Mouse (Mus musculus): ENCODE data around the gene Bbof1. TPM values are rescaled to one million over a fixed set of nuclear protein-coding genes. Genes with fewer than 3 reads are reported as not detected.
A peak's percentile ranks its signal among the peaks of the same experiment; 100 is the strongest.

Bbof1 gene
- total RNA-seq, 1 experiment, result 1.2 TPM

GRCm38 (mm10) chr12:84448181-84448580, 39.3 kb downstream of the Bbof1 start:
- H3K27ac ChIP-seq (ENCODE audit: insufficient read depth, low read depth, low read length, poor library complexity, severe bottlenecking), result no peak overlapping the region
- in situ Hi-C loops (cut with MboI; ENCODE audit: low sequenced_read_pairs in 2 of 2, unreplicated experiment in 2 of 2), result no loop called here
- H3K4me3 ChIP-seq (ENCODE audit: insufficient read depth in 1 of 2, low read depth in 1 of 2, low read length in 2 of 2, poor library complexity in 1 of 2, severe bottlenecking in 1 of 2), result no peak overlapping the region
- H3K4me1 ChIP-seq (ENCODE audit: control insufficient read depth in 2 of 2, insufficient read depth in 2 of 2, low read length in 2 of 2, poor library complexity in 1 of 2), result 0 out of 4 replicates have a peak, but pooled peaks cover 0 to 2% of the 10 kb centered on the region in 2 experiments
- no peaks in the 10 kb centered on the region for H3K36me3 ChIP-seq (ENCODE audit: control insufficient read depth, insufficient read depth, low read length, poor library complexity, severe bottlenecking)
- H3K9me3 ChIP-seq (ENCODE audit: control insufficient read depth, insufficient read depth, low read depth, low read length), result no peaks in the 10 kb centered on the region
- DNase-seq (ENCODE audit: low read depth, low spot score), result no peak
- TF ChIP-seq ZNF384 (IDR thresholded peaks at IDR 0.05; ENCODE audit: low read depth, low read length) (no peak), CHD2 (IDR thresholded peaks at IDR 0.05; ENCODE audit: low read depth, low read length) (no peak), ZC3H11A (IDR thresholded peaks at IDR 0.05; ENCODE audit: borderline replicate concordance, low read depth, low read length) (no peak), MAFK (IDR thresholded peaks at IDR 0.05; ENCODE audit: insufficient read depth, low read depth, low read length) (no peak), HCFC1 (IDR thresholded peaks at IDR 0.05; ENCODE audit: borderline replicate concordance, insufficient read depth, low read length) (no peak)
- H3K9ac ChIP-seq (ENCODE audit: insufficient read depth, low read depth, low read length, poor library complexity, severe bottlenecking), result no peak overlapping the region

- TF ChIP-seq ZNF384 (IDR thresholded peaks at IDR 0.05; ENCODE audit: low read depth, low read length), result no peak
- TF ChIP-seq ZC3H11A (IDR thresholded peaks at IDR 0.05; ENCODE audit: borderline replicate concordance, low read depth, low read length), result no peak
- TF ChIP-seq HCFC1 (IDR thresholded peaks at IDR 0.05; ENCODE audit: borderline replicate concordance, insufficient read depth, low read length), result no peak
- TF ChIP-seq CHD2 (IDR thresholded peaks at IDR 0.05; ENCODE audit: low read depth, low read length), result no peak
- no peak for TF ChIP-seq MAFK (IDR thresholded peaks at IDR 0.05; ENCODE audit: insufficient read depth, low read depth, low read length)
- H3K4me3 ChIP-seq (ENCODE audit: insufficient read depth in 1 of 2, low read depth in 1 of 2, low read length in 2 of 2, poor library complexity in 1 of 2, severe bottlenecking in 1 of 2), result peak overlapping the region in 1 of 2 experiments; percentile 96; a peak in 2 of 4 replicates
- 0 out of 4 replicates have a peak, but pooled peaks cover 0 to 2% of the 10 kb centered on the region in 2 experiments for H3K4me1 ChIP-seq (ENCODE audit: control insufficient read depth in 2 of 2, insufficient read depth in 2 of 2, low read length in 2 of 2, poor library complexity in 1 of 2)
- no peaks in the 10 kb centered on the region for H3K36me3 ChIP-seq (ENCODE audit: control insufficient read depth, insufficient read depth, low read length, poor library complexity, severe bottlenecking)
- in situ Hi-C loops (cut with MboI; ENCODE audit: low sequenced_read_pairs in 2 of 2, unreplicated experiment in 2 of 2), result no loop called here
- DNase-seq (ENCODE audit: low read depth, low spot score), result no peak
- H3K9me3 ChIP-seq (ENCODE audit: control insufficient read depth, insufficient read depth, low read depth, low read length), result no peaks in the 10 kb centered on the region
- H3K9ac ChIP-seq (ENCODE audit: insufficient read depth, low read depth, low read length, poor library complexity, severe bottlenecking), result no peak overlapping the region
- no peak overlapping the region for H3K27ac ChIP-seq (ENCODE audit: insufficient read depth, low read depth, low read length, poor library complexity, severe bottlenecking)
Measured at GRCm38 (mm10) chr12:84449887-84450286, 41.0 kb downstream of the Bbof1 start.

DNA sequence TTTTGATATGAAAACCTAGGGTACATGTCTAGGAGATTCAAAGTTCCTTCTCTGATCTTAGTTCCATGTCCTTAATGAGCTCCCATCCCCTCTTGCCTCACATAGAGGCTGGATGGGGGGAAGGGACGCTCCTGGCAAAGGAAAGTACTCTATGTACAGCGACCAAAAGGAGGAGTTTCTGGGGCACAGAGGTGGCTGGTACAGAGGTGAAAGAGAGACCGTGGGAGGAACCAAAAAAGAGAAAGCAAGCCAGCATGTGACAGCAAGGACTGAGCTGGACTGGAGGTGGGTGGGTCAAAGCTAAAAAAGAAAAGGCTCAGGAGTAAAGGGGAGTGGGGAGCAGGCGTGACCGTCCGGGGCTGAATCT, 41.5 kb downstream of the Bbof1 start:
- peak overlapping the region; percentile 68 for H3K9ac ChIP-seq (ENCODE audit: insufficient read depth, low read depth, low read length, poor library complexity, severe bottlenecking)
- no peak for TF ChIP-seq MAFK (IDR thresholded peaks at IDR 0.05; ENCODE audit: insufficient read depth, low read depth, low read length)
- TF ChIP-seq HCFC1 (IDR thresholded peaks at IDR 0.05; ENCODE audit: borderline replicate concordance, insufficient read depth, low read length), result no peak
- TF ChIP-seq ZNF384 (IDR thresholded peaks at IDR 0.05; ENCODE audit: low read depth, low read length), result no peak
- no peak for TF ChIP-seq CHD2 (IDR thresholded peaks at IDR 0.05; ENCODE audit: low read depth, low read length)
- no peak for TF ChIP-seq ZC3H11A (IDR thresholded peaks at IDR 0.05; ENCODE audit: borderline replicate concordance, low read depth, low read length)
- in situ Hi-C loops (cut with MboI; ENCODE audit: low sequenced_read_pairs in 2 of 2, unreplicated experiment in 2 of 2), result no loop called here
- peak; percentile 19 for DNase-seq (ENCODE audit: low read depth, low spot score)
- no peaks in the 10 kb centered on the region for H3K36me3 ChIP-seq (ENCODE audit: control insufficient read depth, insufficient read depth, low read length, poor library complexity, severe bottlenecking)
- H3K9me3 ChIP-seq (ENCODE audit: control insufficient read depth, insufficient read depth, low read depth, low read length), result no peaks in the 10 kb centered on the region
- no peak overlapping the region for H3K27ac ChIP-seq (ENCODE audit: insufficient read depth, low read depth, low read length, poor library complexity, severe bottlenecking)
- H3K4me1 ChIP-seq (ENCODE audit: control insufficient read depth in 2 of 2, insufficient read depth in 2 of 2, low read length in 2 of 2, poor library complexity in 1 of 2), result 0 out of 4 replicates have a peak, but pooled peaks cover 0 to 2% of the 10 kb centered on the region in 2 experiments
- peak overlapping the region; percentile 84 to 96 for H3K4me3 ChIP-seq (ENCODE audit: insufficient read depth in 1 of 2, low read depth in 1 of 2, low read length in 2 of 2, poor library complexity in 1 of 2, severe bottlenecking in 1 of 2)

DNA sequence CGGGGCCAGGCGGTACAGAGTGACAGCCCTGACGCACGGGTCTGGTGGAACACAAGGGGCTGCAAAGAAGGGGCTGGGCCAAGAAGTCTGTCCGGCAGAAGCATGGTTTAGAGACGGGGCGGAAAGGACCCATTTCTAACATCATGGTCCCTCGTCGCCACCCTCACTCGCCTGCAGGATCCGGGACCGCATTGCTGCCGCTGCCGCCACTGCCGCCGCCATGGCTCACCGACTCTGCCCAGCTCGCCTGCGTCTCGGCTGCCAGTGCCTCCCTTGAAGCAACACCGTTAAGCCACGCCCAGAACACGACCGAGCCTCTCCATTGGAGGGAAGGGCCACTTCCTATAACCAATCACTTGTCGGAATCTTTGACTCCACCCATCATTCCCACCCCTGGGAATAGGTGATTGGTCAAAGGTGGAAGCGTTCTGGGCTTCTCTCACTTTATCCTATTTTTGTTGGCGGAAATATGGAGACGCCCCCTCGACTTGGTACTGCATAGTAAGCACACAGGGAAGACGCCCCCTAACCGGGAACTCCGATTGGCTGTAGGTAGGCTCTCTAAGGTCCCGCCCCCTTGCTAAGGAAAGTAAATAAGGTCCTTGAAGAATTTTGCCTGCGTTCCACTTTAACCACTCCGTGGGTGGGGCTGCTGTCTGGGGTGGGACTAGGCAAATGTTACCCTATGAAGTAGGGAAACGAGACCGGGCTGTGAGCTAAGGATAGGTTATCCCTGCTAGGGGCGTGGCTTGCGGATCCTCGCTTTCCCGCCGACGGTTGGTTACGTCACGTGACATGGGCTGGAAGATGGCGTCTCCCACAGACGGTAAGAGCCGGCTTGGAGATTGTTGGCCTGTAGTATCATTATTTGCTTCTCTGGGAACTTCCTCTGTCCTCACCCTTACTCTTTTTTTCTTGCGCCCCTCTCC, 42.1 kb downstream of the Bbof1 start, which contains the start of the genes Aldh6a1 and Lin52:
Gene Aldh6a1, minus strand, starts transcription at position 287 of the 929 bp plus-strand sequence.
Gene Lin52, plus strand, starts transcription at position 705 of the 929 bp plus-strand sequence.
- Histone ChIP-seq H3K4me3 (ENCODE audit: insufficient read depth in 1 of 2, low read depth in 1 of 2, low read length in 2 of 2, poor library complexity in 1 of 2, severe bottlenecking in 1 of 2) (peak within 1 kb of the TSS; percentile 84 to 96), H3K9me3 (ENCODE audit: control insufficient read depth, insufficient read depth, low read depth, low read length) (no peaks in the 10 kb centered on the region), H3K27ac (ENCODE audit: insufficient read depth, low read depth, low read length, poor library complexity, severe bottlenecking) (peak within 1 kb of the TSS; percentile 11; the same call in 1 of the 2 replicates), H3K4me1 (ENCODE audit: control insufficient read depth in 2 of 2, insufficient read depth in 2 of 2, low read length in 2 of 2, poor library complexity in 1 of 2) (0 out of 4 replicates have a peak, but pooled peaks cover 0 to 2% of the 10 kb centered on the region in 2 experiments), H3K9ac (ENCODE audit: insufficient read depth, low read depth, low read length, poor library complexity, severe bottlenecking) (peak within 1 kb of the TSS; percentile 81), H3K36me3 (ENCODE audit: control insufficient read depth, insufficient read depth, low read length, poor library complexity, severe bottlenecking) (no peaks in the 10 kb centered on the region)
- in situ Hi-C loops (cut with MboI; ENCODE audit: low sequenced_read_pairs in 2 of 2, unreplicated experiment in 2 of 2), result no loop called here
- DNase-seq (ENCODE audit: low read depth, low spot score), result peak; percentile 99
- TF ChIP-seq MAFK (IDR thresholded peaks at IDR 0.05; ENCODE audit: insufficient read depth, low read depth, low read length) (peak; percentile 69), HCFC1 (IDR thresholded peaks at IDR 0.05; ENCODE audit: borderline replicate concordance, insufficient read depth, low read length) (peak; percentile 65; the same call in 1 of the 2 replicates), CHD2 (IDR thresholded peaks at IDR 0.05; ENCODE audit: low read depth, low read length) (peak; percentile 85), ZNF384 (IDR thresholded peaks at IDR 0.05; ENCODE audit: low read depth, low read length) (no peak), ZC3H11A (IDR thresholded peaks at IDR 0.05; ENCODE audit: borderline replicate concordance, low read depth, low read length) (no peak)
